Mouse (Mus musculus) adrenal gland, postnatal 4 days (tissue): Measurements from ENCODE around the gene Coq2. TPM values are rescaled to one million over a fixed set of nuclear protein-coding genes. Genes with fewer than 3 reads are reported as not detected.

Experiments
- DNase-seq, 2 experiments: peaks; one replicate each; pipeline ENCODE4 v3.0.0; 2021 to 2022; ENCODE audit warnings: low spot score in 2 of 2, mixed read lengths in 2 of 2
- total RNA-seq, 2 experiments: library from RNA; stranded (reverse); gene quantifications; 2 replicates each; pipeline ENCODE4 v1.2.3; 2021

The Coq2 gene
- total RNA-seq, 2 experiments from 2014 or later: 56.4 to 57.1 TPM

- DNase-seq: no peak
Observed at GRCm38 (mm10) chr5:100622509-100623163, 52.3 kb downstream of the Coq2 start.

- DNase-seq: no peak
Observed at GRCm38 (mm10) chr5:100621876-100622508, 52.9 kb downstream of the Coq2 start.

GRCm38 (mm10) chr5:100620952-100621351 is 54.0 kb downstream of the Coq2 start:
- DNase-seq: no peak

GRCm38 (mm10) chr5:100619586-100620275 is 55.2 kb downstream of the Coq2 start:
- DNase-seq: no peak

GRCm38 (mm10) chr5:100613896-100614768 is 60.8 kb downstream of the Coq2 start:
- DNase-seq: no peak

GRCm38 (mm10) chr5:100607868-100608267 is 67.1 kb downstream of the Coq2 start:
- DNase-seq: no peak

GRCm38 (mm10) chr5:100607090-100607762 is 67.7 kb downstream of the Coq2 start:
- no peak for DNase-seq

GRCm38 (mm10) chr5:100605828-100606229 is 69.1 kb downstream of the Coq2 start:
- no peak for DNase-seq

Other genes with a start within 250 kb of the Coq2 start
- 10 to 100 TPM; 15.7 to 19.2 TPM for gene Lin54, start 174.5 kb downstream of the Coq2 start, total RNA-seq
- gene Cops4, start 156.8 kb downstream of the Coq2 start, total RNA-seq: 10 to 100 TPM; 78.6 to 80.2 TPM
- gene Plac8, start 102.9 kb downstream of the Coq2 start, total RNA-seq: 10 to 100 TPM; 16.7 to 21.5 TPM
- 1 to 10 TPM; 2.0 to 2.3 TPM for gene Hpse, start 44.6 kb upstream of the Coq2 start, total RNA-seq
- 10 to 100 TPM; 16.0 to 16.1 TPM for gene Helq, start 123.5 kb upstream of the Coq2 start, total RNA-seq
- 100 to 1,000 TPM; 116 to 122 TPM for gene Mrps18c, start 123.5 kb upstream of the Coq2 start, total RNA-seq
- gene Abraxas1, start 145.8 kb upstream of the Coq2 start, total RNA-seq: 10 to 100 TPM; 23.4 to 24.7 TPM
- gene Gpat3, start 170.6 kb upstream of the Coq2 start, total RNA-seq: 1 to 10 TPM; 6.8 to 7.3 TPM